Mouse (Mus musculus): Measurements from ENCODE around the gene Snrnp25. TPM values are rescaled to one million over a fixed set of nuclear protein-coding genes. Genes with fewer than 3 reads are reported as not detected.

Snrnp25 gene
- polyA plus RNA-seq, 1 experiment from 2014 or later = 87.0 TPM

DNA sequence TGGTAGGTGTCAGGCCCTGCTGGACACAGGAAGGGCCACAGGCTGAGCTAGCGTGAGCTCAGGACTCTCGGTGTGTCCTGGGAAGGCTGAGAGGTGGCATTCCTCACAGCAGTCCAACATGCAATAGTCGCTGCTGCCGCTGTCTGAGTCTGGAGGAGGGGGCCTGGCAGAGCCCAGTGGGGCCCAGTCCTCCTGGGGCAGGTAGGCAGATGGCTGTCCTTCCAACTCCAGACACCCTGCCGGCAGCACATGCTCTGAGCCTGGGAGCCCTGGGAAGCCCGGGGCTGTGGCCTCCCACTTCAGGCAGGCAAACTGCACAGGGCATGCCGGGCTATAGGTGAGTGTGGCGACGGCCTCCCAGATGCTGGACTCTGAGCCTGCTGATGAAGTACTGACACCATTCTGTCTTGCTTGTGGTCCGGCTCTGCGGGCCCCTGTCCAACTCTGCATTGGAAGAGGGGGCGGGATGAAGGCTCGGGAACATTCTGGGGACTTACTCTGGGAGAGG, 14.6 kb upstream of the Snrnp25 start:
- ATAC-seq (ENCODE audit: low FRiP score) (no peak), DNase-seq (ENCODE audit: low spot score, missing footprints) (peak; percentile 81)
- no peak overlapping the region for H3K4me3 ChIP-seq (ENCODE audit: low read depth, low read length)
- no peaks in the 10 kb centered on the region for H3K36me3 ChIP-seq (ENCODE audit: control insufficient read depth, insufficient read depth, low read length)
- no peaks in the 10 kb centered on the region for H3K27me3 ChIP-seq (ENCODE audit: control insufficient read depth, insufficient read depth, low read length)
- 77% methylated on average over 13 of the region's 13 CpGs for WGBS
- no peak overlapping the region for H3K9ac ChIP-seq (ENCODE audit: low read length)
- no peaks in the 10 kb centered on the region for H3K9me3 ChIP-seq (ENCODE audit: control insufficient read depth, low read length)
- no peak overlapping the region for H3K27ac ChIP-seq (ENCODE audit: low read depth, low read length)
- H3K4me1 ChIP-seq (ENCODE audit: control insufficient read depth, insufficient read depth, low read length) = no peaks in the 10 kb centered on the region
- no peak overlapping the region for H3K4me2 ChIP-seq

DNA sequence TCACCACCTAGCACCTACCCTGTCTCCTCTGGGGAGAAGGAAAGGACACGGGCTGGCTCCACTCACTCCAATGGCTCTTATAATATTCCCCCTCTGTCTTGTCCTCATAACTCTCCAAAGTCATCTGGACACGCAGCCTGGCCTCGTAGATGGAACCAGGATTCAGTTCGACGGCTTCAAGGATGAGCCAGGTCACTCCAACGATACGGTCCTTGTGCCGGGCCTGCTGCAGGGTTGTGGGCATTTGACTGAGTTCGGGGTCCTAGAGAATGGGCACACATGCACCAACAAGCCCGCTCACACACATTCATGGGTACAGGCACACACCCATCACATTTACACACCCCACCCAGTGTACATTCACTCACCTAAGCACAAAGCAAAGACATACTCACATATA, 12.1 kb upstream of the Snrnp25 start:
- H3K4me3 ChIP-seq (ENCODE audit: low read depth, low read length) = no peak overlapping the region
- no peak overlapping the region for H3K4me2 ChIP-seq
- DNase-seq (ENCODE audit: low spot score, missing footprints) (peak; percentile 31), ATAC-seq (ENCODE audit: low FRiP score) (no peak)
- H3K9me3 ChIP-seq (ENCODE audit: control insufficient read depth, low read length) = no peaks in the 10 kb centered on the region
- no peaks in the 10 kb centered on the region for H3K36me3 ChIP-seq (ENCODE audit: control insufficient read depth, insufficient read depth, low read length)
- H3K27ac ChIP-seq (ENCODE audit: low read depth, low read length) = no peak overlapping the region
- 94% methylated on average over 10 of the region's 10 CpGs for WGBS
- no peaks in the 10 kb centered on the region for H3K27me3 ChIP-seq (ENCODE audit: control insufficient read depth, insufficient read depth, low read length)
- no peaks in the 10 kb centered on the region for H3K4me1 ChIP-seq (ENCODE audit: control insufficient read depth, insufficient read depth, low read length)
- no peak overlapping the region for H3K9ac ChIP-seq (ENCODE audit: low read length)

DNA sequence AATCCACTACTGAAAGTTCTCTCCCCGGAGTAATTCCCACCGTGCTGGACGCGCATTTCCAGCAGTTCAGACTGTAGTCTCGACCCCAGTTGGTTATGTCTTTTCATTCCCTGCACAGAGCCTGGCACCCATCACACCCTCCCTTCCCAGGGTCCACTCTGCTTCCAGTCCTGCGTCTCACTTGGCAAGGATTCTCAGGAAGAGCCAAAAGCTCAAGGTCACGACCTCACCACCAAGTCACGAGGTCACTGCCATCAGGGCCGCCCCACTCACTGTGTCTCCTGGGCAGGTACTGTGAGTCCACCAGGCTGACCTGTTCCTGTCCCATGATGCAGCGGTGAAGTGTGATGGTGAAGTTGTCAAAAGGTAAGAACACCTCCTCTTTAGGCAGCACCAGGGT, 11.1 kb upstream of the Snrnp25 start:
- H3K4me1 ChIP-seq (ENCODE audit: control insufficient read depth, insufficient read depth, low read length) = no peaks in the 10 kb centered on the region
- ATAC-seq (ENCODE audit: low FRiP score) = no peak
- DNase-seq (ENCODE audit: low spot score, missing footprints) = peak; percentile 49
- H3K27ac ChIP-seq (ENCODE audit: low read depth, low read length) = no peak overlapping the region
- H3K4me3 ChIP-seq (ENCODE audit: low read depth, low read length) = no peak overlapping the region
- no peaks in the 10 kb centered on the region for H3K9me3 ChIP-seq (ENCODE audit: control insufficient read depth, low read length)
- WGBS = 87% methylated on average over 10 of the region's 10 CpGs
- no peaks in the 10 kb centered on the region for H3K36me3 ChIP-seq (ENCODE audit: control insufficient read depth, insufficient read depth, low read length)
- no peak overlapping the region for H3K9ac ChIP-seq (ENCODE audit: low read length)
- H3K27me3 ChIP-seq (ENCODE audit: control insufficient read depth, insufficient read depth, low read length) = no peaks in the 10 kb centered on the region
- H3K4me2 ChIP-seq = no peak overlapping the region

DNA sequence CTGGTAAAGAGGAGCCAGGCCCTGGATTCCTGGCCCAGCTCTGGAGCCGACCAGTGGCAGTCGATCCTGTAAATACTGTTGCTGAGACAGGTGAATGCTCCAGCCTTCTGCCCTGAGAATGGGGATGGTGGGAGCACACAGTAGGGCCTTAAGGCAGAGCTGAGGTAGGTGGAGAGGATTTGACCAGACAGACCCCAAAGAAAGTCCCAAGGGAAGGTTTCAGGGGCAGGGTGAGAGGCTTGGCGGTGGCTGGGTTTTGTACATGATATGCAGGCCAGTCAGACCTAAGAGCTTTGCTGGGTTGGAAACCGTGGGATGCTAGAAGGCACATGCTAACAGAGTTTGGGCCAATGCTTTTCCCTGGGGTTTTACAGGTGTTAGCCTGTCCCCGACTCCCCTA, 10.6 kb upstream of the Snrnp25 start:
- Histone ChIP-seq H3K36me3 (ENCODE audit: control insufficient read depth, insufficient read depth, low read length) (no peaks in the 10 kb centered on the region), H3K9me3 (ENCODE audit: control insufficient read depth, low read length) (no peaks in the 10 kb centered on the region), H3K27me3 (ENCODE audit: control insufficient read depth, insufficient read depth, low read length) (no peaks in the 10 kb centered on the region), H3K4me3 (ENCODE audit: low read depth, low read length) (no peak overlapping the region), H3K9ac (ENCODE audit: low read length) (no peak overlapping the region), H3K4me1 (ENCODE audit: control insufficient read depth, insufficient read depth, low read length) (no peaks in the 10 kb centered on the region), H3K4me2 (no peak overlapping the region), H3K27ac (ENCODE audit: low read depth, low read length) (no peak overlapping the region)
- no peak for DNase-seq (ENCODE audit: low spot score, missing footprints)
- no peak for ATAC-seq (ENCODE audit: low FRiP score)
- 81% methylated on average over 5 of the region's 5 CpGs for WGBS

DNA sequence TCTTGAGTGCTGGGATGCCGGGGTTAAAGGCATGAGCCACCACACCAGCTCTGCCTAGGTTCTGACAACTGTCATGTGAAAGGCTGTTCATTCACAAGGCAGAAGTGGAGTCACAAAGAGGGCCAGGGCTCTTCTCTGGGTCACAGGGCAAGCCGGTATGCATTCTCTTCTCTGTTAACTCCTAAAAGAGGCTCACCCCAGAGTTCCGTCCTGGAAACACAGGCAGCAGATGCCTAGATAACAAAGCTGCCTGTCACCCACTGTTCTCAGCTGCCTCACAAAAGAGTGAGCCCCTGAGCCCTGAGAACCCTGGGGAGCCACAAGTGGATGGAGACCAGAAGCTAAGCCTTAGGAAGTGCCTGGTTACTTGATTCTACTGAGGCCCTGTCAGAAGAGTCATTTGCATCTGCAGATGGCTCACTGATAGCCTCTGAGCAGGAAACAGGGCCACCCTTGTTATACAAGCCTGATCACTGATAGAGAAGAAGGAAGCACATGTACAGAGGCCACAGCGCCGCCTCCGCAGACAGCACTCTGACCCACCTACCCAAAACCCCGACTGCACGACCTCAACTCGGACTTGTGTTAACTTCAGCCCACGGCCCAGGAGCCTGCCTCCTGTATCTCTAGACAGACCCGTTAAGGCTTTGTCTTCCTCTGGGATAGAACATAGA, 9.2 kb upstream of the Snrnp25 start:
- no peak; the same call in 1 of the 2 replicates for ATAC-seq (ENCODE audit: low FRiP score)
- no peak overlapping the region for H3K27ac ChIP-seq (ENCODE audit: low read depth, low read length)
- DNase-seq (ENCODE audit: low spot score, missing footprints) = peak; percentile 69
- WGBS = 31% methylated on average over 11 of the region's 11 CpGs
- H3K4me2 ChIP-seq = no peak overlapping the region
- no peaks in the 10 kb centered on the region for H3K36me3 ChIP-seq (ENCODE audit: control insufficient read depth, insufficient read depth, low read length)
- H3K4me3 ChIP-seq (ENCODE audit: low read depth, low read length) = no peak overlapping the region
- no peaks in the 10 kb centered on the region for H3K27me3 ChIP-seq (ENCODE audit: control insufficient read depth, insufficient read depth, low read length)
- no peaks in the 10 kb centered on the region for H3K4me1 ChIP-seq (ENCODE audit: control insufficient read depth, insufficient read depth, low read length)
- H3K9ac ChIP-seq (ENCODE audit: low read length) = no peak overlapping the region
- no peaks in the 10 kb centered on the region for H3K9me3 ChIP-seq (ENCODE audit: control insufficient read depth, low read length)

DNA sequence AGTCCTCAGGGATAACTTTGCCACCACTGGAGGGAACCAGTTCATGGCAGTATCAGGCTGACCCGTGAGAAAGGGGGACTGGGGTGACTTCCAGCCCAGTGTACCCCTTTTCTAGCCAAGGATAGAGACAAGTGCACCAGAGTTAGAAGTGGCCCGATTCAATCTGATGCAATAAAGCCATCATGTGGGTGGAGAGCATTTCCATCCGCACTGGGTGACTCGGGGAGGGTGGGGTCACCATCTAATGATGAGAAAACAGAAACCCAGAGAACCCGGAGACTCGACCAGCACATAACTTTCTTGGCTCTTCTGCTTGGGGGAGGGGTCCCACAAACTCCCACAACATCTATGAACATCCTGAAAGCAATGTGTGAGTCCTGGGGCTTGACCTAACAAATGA, 8.5 kb upstream of the Snrnp25 start:
- H3K4me3 ChIP-seq (ENCODE audit: low read depth, low read length) = no peak overlapping the region
- peak; percentile 37 for DNase-seq (ENCODE audit: low spot score, missing footprints)
- H3K27me3 ChIP-seq (ENCODE audit: control insufficient read depth, insufficient read depth, low read length) = no peaks in the 10 kb centered on the region

DNA sequence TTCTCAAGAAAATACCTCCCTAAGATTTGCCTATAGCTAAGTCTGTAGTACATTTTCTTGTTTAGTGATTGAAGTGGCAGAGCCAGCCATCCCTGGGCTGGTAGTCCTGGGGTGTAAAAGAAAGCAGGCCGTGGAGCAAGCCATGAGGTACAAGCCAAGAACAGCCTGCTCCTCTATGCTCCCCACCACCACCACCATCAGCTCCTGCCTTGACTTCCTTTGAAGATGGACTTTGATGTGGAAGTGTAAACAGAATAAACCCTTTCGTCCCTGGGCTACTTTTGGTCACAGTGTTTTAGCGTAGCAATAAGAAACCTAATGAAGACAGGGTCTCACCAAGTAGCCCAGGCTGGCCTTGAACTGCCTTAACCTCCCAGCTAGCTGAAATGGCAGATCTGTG, 7.4 kb upstream of the Snrnp25 start:
- DNase-seq (ENCODE audit: low spot score, missing footprints) = peak; percentile 73
- H3K4me3 ChIP-seq (ENCODE audit: low read depth, low read length) = no peak overlapping the region
- no peaks in the 10 kb centered on the region for H3K36me3 ChIP-seq (ENCODE audit: control insufficient read depth, insufficient read depth, low read length)
- no peak overlapping the region for H3K27ac ChIP-seq (ENCODE audit: low read depth, low read length)
- 61% methylated on average over 3 of the region's 3 CpGs for WGBS
- H3K9me3 ChIP-seq (ENCODE audit: control insufficient read depth, low read length) = no peaks in the 10 kb centered on the region
- H3K27me3 ChIP-seq (ENCODE audit: control insufficient read depth, insufficient read depth, low read length) = no peaks in the 10 kb centered on the region
- H3K4me2 ChIP-seq = no peak overlapping the region
- no peak overlapping the region for H3K9ac ChIP-seq (ENCODE audit: low read length)
- no peaks in the 10 kb centered on the region for H3K4me1 ChIP-seq (ENCODE audit: control insufficient read depth, insufficient read depth, low read length)
- ATAC-seq (ENCODE audit: low FRiP score) = no peak

More for the DNA sequence above, 8.5 kb upstream of the Snrnp25 start:
- H3K4me2 ChIP-seq = no peak overlapping the region
- no peaks in the 10 kb centered on the region for H3K4me1 ChIP-seq (ENCODE audit: control insufficient read depth, insufficient read depth, low read length)
- H3K9ac ChIP-seq (ENCODE audit: low read length) = no peak overlapping the region
- no peak for ATAC-seq (ENCODE audit: low FRiP score)
- no peaks in the 10 kb centered on the region for H3K36me3 ChIP-seq (ENCODE audit: control insufficient read depth, insufficient read depth, low read length)
- WGBS = 75% methylated on average over 6 of the region's 6 CpGs
- H3K27ac ChIP-seq (ENCODE audit: low read depth, low read length) = no peak overlapping the region
- H3K9me3 ChIP-seq (ENCODE audit: control insufficient read depth, low read length) = no peaks in the 10 kb centered on the region

DNA sequence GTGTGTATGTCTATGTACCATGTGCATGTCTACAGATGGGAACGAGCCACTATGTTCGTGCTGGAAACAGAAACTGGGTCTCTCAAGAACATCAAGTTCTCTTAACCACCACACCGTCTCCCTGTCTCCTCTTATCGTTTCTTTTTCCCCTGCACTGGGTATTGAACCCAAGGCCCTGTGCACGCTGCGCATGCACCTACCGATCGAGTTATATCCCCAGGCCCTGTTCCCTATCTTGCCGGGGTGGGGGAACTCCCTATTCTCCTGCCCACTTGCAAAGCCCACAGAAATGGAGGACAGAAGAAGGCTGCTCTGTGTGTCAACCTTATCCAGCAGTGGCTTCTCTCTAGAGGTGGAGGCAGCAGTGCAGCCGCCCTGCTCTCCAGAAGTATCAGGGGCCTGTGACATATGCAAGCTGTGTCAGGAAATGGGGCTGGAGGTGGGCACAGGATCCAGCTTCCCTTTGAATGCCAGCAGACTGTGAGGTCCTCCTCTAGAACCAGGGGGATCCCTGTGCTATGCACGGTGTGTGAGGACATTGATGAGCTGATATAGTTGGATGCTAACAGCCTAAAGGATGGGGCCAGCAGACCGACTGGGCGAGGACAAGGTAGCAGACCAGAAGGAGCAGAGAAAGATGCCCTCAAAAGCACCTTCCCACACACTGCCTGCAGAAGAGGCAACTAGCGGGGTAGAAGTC, 6.8 kb upstream of the Snrnp25 start:
- Histone ChIP-seq H3K4me1 (ENCODE audit: control insufficient read depth, insufficient read depth, low read length) (no peaks in the 10 kb centered on the region), H3K27ac (ENCODE audit: low read depth, low read length) (no peak overlapping the region), H3K36me3 (ENCODE audit: control insufficient read depth, insufficient read depth, low read length) (no peaks in the 10 kb centered on the region), H3K27me3 (ENCODE audit: control insufficient read depth, insufficient read depth, low read length) (no peaks in the 10 kb centered on the region), H3K9ac (ENCODE audit: low read length) (no peak overlapping the region), H3K4me3 (ENCODE audit: low read depth, low read length) (no peak overlapping the region), H3K4me2 (no peak overlapping the region), H3K9me3 (ENCODE audit: control insufficient read depth, low read length) (no peaks in the 10 kb centered on the region)
- peak; percentile 51 for DNase-seq (ENCODE audit: low spot score, missing footprints)
- WGBS = 73% methylated on average over 14 of the region's 14 CpGs
- no peak for ATAC-seq (ENCODE audit: low FRiP score)

DNA sequence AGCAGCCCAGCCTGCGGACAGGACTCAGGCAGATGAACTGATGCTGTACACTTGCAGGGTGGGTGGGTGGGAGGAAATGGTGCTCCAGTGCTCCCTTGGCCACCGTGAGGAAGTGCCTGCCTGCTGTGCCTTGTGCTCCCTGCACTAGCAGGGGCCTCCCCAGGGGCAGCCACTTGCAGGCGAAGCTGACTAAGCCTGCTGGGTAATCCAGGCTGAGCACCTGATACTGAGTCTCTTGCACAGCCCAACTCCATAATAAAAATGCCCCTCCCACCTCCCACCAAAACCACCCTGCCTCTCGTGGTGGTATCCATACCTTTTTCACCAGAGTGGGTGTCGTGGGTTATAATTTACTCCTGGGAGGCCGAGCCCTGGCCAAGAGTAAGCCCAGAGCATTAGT, 6.0 kb upstream of the Snrnp25 start:
- DNase-seq (ENCODE audit: low spot score, missing footprints) (peak; percentile 62), ATAC-seq (ENCODE audit: low FRiP score) (no peak)
- H3K27me3 ChIP-seq (ENCODE audit: control insufficient read depth, insufficient read depth, low read length) = no peaks in the 10 kb centered on the region
- H3K4me1 ChIP-seq (ENCODE audit: control insufficient read depth, insufficient read depth, low read length) = no peaks in the 10 kb centered on the region
- no peak overlapping the region for H3K27ac ChIP-seq (ENCODE audit: low read depth, low read length)
- H3K9ac ChIP-seq (ENCODE audit: low read length) = no peak overlapping the region
- WGBS = 40% methylated on average over 6 of the region's 6 CpGs
- no peak overlapping the region for H3K4me2 ChIP-seq
- no peak overlapping the region for H3K4me3 ChIP-seq (ENCODE audit: low read depth, low read length)
- no peaks in the 10 kb centered on the region for H3K9me3 ChIP-seq (ENCODE audit: control insufficient read depth, low read length)
- no peaks in the 10 kb centered on the region for H3K36me3 ChIP-seq (ENCODE audit: control insufficient read depth, insufficient read depth, low read length)
